Mouse (Mus musculus): ENCODE data around the gene Cfap58.

Cfap58 gene

DNA sequence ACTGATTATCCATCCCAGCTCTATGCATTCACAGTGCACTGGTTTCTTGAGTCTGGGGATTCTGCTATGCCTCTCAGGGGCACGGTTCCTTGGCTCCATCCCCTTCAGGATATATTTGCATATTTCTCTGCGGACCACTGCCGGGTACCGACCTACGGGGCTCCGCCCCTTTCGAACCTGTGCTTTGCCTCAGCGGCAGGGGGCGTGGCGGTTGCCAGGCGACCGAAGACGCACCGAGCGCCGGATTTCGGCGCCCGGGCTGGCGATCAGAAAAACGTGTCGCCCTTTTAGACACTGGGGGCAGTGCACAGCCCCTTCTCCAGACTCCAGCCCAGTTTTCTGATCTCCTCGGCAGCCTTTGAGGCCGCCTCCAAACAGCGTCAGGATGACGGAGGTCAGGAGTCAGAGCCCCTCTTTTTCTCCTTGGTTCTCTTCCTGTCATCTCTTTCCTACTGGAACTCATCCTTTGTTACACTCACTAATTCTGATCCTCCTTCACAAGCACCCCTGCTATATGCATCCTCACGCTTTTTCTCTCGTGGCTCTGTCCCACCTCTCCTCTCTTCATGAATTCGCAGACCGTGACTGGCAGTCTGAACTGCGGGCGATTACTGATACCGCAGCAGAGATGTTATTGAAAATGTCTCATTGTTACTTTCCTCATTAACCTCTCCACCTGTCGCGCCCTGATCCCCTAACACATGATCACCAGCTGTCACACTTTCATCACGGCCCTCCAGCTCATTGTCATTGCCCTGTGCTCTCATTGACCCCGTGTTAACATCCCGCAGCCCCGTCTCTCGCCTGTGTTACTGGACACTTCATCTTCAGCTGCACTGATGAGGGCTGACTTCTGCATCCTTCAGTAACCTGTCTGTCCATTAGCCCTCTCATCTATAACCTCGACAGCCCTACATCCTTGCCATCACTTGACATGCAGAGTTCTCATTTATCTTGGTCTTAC is at the start of gene Cfap58:
Cfap58 (plus strand) TSS at position 233 of the 964 bp plus-strand sequence.
- DNase-seq (ENCODE audit: low spot score): peak; percentile 71

GRCm38 (mm10) chr19:47888037-47888436 is 49.4 kb upstream of the Cfap58 start:
- no peak for DNase-seq (ENCODE audit: low spot score)

GRCm38 (mm10) chr19:47890489-47891130 is 46.9 kb upstream of the Cfap58 start:
- DNase-seq (ENCODE audit: low spot score): no peak

- DNase-seq (ENCODE audit: low spot score): no peak
These were observed 45.7 kb upstream of the Cfap58 start for GRCm38 (mm10) chr19:47891562-47892312.

- no peak for DNase-seq (ENCODE audit: low spot score)
These were observed 44.4 kb upstream of the Cfap58 start for GRCm38 (mm10) chr19:47893092-47893491.

- no peak for DNase-seq (ENCODE audit: low spot score)
These were observed 38.9 kb upstream of the Cfap58 start for GRCm38 (mm10) chr19:47898472-47899079.

DNA sequence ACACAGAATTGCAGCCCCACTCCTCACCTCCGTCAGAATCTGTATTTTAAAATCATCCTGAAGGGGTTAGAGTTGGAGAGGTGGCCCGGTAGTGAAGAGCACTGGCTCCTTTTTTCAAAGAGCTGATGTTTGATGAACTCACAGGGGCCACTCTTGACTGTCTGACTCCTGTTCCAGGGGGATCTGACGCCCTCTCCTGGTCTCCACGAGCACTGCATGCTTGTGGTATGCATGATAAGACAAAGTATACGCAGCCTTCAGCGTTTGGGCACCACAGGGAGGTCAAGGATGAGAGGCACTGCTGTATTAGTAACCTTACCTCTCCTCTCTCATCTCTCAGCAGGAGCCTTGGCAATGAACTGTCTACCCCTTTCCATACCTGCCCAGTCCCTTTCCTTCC is 37.5 kb upstream of the Cfap58 start:
- no peak for DNase-seq (ENCODE audit: low spot score)

DNA sequence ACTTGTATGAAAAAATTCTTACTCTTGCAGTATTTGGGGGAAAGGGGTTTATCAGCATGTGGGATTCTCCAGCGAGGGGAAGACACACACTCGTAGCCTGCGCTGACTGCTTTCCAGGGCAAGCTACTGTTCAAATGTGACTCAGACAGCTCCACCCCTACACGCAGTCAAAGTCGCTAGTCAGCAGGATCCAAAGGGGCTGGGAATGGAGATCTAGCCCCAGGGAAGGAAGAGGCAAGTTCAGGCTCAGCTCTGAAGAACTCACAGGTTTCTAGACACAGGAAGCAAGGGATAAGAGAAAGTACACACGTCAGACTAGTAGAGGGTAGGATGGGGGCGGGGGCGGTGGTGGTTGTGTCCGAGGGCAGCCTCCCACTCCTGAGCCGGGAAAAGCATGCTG is 36.9 kb upstream of the Cfap58 start:
- DNase-seq (ENCODE audit: low spot score): no peak

DNA sequence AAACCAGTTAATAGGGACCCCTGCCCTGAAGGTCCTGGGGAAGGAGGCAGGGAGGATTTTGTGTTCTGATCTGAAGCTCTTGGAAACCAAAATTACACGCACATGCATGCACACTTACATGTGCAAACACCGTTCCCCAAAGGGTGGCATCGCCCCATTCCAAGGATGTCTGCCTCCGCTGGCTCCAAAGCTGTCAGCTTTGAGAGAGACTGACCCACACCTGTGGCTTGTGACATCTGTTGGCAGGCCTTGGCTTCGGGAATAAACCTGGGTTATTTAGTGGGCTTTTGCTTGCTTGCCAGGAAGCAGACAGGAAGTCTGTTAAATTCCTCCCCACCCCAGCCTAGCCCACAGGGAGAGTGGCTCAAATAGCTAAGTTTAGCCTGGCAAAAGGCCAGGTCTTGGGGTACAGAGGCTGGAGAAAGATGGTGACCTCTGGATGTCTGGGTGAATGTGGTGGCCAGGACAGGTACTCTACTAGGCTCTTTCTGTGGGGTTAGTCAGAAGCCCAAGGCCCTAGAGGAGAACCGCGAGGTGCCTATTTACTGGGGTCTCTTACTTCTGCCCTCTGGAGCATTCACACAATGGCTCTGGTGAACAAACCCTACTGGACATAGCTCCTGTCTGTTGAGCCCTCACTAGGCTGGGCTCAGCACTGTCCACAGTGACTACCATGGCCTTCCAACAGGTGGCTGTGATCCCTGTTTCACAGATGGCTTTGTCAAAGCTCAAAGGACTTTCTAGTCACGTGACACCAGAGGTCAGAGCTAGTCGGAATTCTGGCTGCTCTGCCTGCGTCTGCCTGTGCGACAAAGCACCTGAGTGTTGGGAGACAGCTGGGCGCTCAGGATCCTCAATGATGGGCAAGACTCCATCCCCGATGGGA is 34.9 kb upstream of the Cfap58 start:
- no peak for DNase-seq (ENCODE audit: low spot score)

DNA sequence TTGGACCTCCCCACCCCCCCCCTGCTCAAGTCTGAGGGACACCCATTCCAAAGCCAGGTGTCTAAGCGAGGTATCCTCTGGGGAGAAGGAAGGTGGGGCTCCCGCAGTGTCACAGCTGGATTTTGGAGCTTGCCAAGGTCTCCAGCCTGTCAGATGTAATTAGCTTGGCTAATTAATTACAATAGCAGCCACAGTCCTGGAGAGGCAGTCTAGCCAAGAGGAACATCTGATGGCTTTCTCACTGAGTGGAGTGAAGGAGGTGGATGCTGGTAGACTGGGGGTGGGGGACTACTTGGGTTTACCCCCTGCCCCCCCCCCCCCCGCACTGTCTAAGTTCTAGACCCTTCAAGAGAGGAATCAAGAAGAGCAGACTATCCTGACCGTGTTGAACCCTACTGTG is 33.8 kb upstream of the Cfap58 start:
- no peak for DNase-seq (ENCODE audit: low spot score)

DNA sequence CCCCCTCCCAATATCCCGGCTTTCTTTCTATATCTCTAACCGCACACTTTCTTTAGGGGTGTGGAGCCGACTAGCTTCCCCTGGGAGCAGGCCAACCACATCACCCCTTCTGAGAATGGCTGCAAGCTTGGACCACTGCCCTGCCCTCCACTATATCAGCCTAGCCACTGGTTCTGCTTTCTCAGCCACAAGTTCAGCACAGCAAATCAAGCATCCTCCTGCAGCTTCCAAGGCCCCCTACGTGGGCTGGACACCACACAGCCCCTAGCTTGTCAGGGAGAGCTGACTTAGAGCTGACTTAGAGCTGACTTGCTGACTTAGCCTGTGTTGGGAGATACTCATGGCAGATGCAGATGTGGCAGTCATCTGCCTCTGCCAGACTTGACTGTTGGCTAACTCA is 32.4 kb upstream of the Cfap58 start:
- DNase-seq (ENCODE audit: low spot score): no peak

DNA sequence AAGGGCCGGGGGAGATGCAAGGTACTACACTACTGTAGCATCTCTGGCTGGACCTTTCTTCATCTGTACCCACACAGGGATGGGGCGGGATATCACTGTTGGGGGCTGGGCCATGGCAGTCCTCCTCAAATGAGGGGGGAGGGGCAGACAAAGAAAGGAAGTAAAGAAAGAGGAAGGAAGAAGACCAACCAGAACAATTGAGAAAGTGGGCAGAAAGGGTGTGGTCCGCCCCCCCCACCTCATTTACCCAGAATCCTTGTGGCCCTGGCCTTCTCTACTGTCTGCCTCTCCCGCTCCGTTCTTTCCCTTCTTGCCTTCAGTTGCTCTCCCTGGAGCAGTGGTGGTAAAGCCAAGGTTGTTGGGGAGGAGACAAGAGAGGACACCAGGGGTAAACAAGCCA is 31.9 kb upstream of the Cfap58 start:
- no peak for DNase-seq (ENCODE audit: low spot score)

DNA sequence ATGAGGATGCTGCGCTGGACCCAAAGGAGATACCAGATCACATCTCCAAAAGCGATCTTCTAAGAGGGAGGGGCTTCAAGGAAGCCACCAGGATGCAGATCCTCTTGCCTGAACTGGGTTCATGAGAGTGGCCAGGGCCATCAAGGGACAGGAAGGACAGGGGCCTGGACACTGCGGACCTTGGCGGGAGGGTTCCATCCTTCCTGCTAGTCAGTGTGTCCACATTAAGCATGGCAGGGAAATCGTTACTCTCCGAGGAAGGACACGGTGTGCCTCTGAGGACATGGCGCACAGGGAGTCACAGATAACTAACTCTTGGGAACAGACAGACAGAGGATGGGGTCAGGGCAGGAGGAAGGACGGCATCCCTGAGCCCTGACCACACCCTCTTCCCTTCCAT is 29.9 kb upstream of the Cfap58 start:
- DNase-seq (ENCODE audit: low spot score): no peak

- DNase-seq (ENCODE audit: low spot score): no peak
These were observed 28.5 kb upstream of the Cfap58 start for GRCm38 (mm10) chr19:47908961-47909371.

DNA sequence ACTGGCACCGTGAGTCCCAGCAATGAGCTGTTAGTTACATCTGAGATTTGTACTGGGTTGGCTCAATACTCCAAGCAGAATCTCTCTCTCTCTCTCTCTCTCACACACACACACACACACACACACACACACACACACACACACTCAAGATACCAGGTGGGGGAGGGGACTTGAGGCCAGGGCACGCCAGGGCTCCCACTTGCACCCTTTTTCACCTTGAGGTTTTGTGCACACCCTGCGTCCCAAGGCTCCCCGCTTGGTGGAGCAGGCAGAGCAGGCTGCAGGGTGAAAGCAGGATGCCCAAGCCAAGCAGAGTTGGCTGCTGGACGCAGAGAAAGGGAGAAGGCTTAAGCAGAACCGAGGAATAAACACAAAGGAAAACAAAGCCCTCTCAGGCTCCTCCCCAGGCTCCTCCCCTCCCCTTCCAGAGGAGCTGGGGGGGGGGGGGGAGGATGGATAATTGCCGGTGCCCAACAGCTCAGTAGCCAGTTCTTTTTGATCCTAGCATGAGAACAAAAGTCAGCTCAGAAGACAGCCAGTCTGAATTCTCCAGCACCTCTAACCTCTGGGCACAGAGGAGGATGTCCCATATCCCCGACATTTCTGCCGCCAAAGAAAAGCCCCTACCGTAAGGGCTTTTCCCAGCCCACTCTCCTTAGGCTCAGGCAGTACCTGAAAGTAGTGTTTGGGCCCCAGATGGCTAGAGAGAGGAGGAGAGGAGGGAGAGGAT is 27.9 kb upstream of the Cfap58 start:
- DNase-seq (ENCODE audit: low spot score): peak; percentile 36

DNA sequence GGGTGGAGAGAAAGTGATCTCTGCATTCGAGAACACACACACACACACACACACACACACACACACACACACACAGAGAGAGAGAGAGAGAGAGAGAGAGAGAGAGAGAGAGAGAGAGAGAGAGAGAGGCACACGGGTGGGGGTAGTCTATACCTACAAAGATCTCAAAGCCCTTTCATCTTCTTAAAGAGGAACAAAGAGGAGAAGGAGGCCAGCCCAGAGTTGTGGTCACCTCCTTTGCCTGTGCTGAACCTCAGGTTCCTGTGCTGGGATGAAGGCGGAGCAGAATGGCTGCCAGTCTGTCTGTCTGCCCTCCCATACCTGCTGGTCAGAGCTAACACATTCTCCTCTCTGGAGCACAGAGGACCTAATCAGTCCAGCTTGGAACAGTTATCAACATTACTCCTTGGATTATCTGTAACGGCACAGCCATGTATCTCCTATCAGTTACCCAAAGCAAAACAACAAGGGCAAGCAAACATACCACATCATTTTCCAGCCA is 27.3 kb upstream of the Cfap58 start:
- no peak for DNase-seq (ENCODE audit: low spot score)

DNA sequence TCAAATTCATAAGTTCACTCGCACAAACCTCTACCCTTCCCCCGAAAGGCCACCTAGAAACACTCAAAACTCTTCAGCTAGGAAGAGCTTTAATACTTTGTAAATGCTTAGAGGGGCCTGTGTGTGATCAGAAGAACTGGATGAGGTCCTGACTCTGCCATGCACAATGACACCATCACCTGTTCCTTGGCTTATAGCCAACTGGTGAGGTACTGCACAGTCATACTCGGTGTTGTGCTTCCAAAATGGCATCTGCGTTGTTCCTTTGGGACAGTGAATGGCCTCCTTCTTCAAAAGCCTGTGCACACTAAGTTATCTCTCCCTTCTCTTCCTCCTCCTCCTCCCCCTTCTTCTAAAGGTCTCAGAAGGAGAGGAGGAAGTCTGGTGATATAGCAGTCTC is 26.7 kb upstream of the Cfap58 start:
- no peak for DNase-seq (ENCODE audit: low spot score)

DNA sequence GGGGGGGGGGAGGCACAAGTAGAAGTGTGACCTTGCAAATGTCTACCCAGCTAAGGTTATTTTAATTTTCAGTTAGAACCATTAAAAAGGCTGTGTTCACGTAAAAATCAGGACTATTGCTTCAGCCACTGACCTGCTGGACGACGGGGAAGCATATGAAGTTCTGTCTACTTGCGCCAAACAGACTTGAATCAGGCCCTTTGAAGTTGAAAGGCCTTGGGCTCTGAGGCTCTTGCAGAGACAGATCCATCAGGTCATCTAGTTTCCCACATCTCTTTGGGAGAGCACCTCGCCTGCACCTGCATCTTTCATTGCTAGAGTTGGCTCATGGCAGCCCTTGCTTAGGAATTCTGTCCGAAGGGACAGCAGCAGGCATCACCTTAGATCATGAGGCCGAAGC is 24.1 kb upstream of the Cfap58 start:
- DNase-seq (ENCODE audit: low spot score): no peak

GRCm38 (mm10) chr19:47914191-47914590 is 23.3 kb upstream of the Cfap58 start:
- DNase-seq (ENCODE audit: low spot score): no peak

DNA sequence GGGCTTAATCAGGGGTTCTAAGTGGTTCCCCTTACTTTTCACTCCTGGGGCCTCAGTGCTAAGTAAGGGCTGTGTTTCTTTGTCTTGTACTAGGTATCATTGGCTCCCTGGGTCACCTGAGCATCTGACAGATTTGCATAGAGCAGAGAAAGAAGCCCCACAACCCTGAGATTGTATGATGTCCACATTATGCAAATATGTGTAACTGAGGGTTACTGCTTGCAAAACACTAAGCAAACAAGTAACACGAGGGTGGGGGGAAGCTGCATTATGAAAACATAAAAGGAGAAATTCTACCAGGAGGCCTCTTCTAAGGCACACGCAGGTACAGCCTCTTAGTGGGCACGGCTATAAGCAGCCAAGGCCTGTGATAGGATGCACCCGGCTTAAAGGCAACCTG is 22.2 kb upstream of the Cfap58 start:
- no peak for DNase-seq (ENCODE audit: low spot score)
